8 mouse cellular contexts compared by ENCODE assay signal in genomic region chr1:154786243-154786669, GRCm38 (mm10).
DNase-seq lines count a peak whose midpoint lies in the region; ATAC-seq and TF ChIP-seq lines count a peak whose summit lies in the region.

No protein-coding gene starts in this region.

- no peak overlapping the region for H3K9ac ChIP-seq in hindbrain, embryonic 11.5 days (ENCODE audit: low read depth, low read length)
- H3K9ac ChIP-seq in lung, postnatal 0 days (replicated peaks; ENCODE audit: low read depth) = no peak overlapping the region

- H3K9me3 ChIP-seq in hindbrain, embryonic 11.5 days (ENCODE audit: control insufficient read depth, low read length) = no peaks in the 10 kb centered on the region
- H3K9me3 ChIP-seq in lung, postnatal 0 days (ENCODE audit: low read length) = no peaks in the 10 kb centered on the region

- WGBS in hindbrain, embryonic 11.5 days = 12% methylated on average over 4 of the region's 4 CpGs
- WGBS in lung, postnatal 0 days = 4% methylated on average over 4 of the region's 4 CpGs

- no peaks in the 10 kb centered on the region for H3K36me3 ChIP-seq in hindbrain, embryonic 11.5 days (ENCODE audit: control insufficient read depth, insufficient read depth, low read length)
- H3K36me3 ChIP-seq in lung, postnatal 0 days (ENCODE audit: insufficient read depth, low read length) = no peaks in the 10 kb centered on the region

- 0 out of 2 replicates have a peak, but pooled peaks cover 2% of the 10 kb centered on the region for H3K4me1 ChIP-seq in hindbrain, embryonic 11.5 days (replicated peaks; ENCODE audit: control insufficient read depth, insufficient read depth, low read length)
- no peaks in the 10 kb centered on the region for H3K4me1 ChIP-seq in lung, postnatal 0 days (ENCODE audit: insufficient read depth, low read depth, low read length)

- peak; percentile 63 for ATAC-seq in hindbrain, embryonic 11.5 days (ENCODE audit: low FRiP score)
- peak; percentile 71 for ATAC-seq in lung, postnatal 0 days

- no peak overlapping the region for H3K27ac ChIP-seq in hindbrain, embryonic 11.5 days (ENCODE audit: low read depth, low read length)
- H3K27ac ChIP-seq in lung, postnatal 0 days (ENCODE audit: low read length) = no peak overlapping the region

- TF ChIP-seq CTCF in lung, postnatal 0 days (IDR thresholded peaks at IDR 0.05) = peak; percentile 99

- H3K4me3 ChIP-seq in hindbrain, embryonic 11.5 days (ENCODE audit: low read depth, low read length) = no peak overlapping the region
- no peak overlapping the region for H3K4me3 ChIP-seq in lung, postnatal 0 days (ENCODE audit: low read depth, low read length)

- no peaks in the 10 kb centered on the region for H3K27me3 ChIP-seq in hindbrain, embryonic 11.5 days (ENCODE audit: control insufficient read depth, insufficient read depth, low read length)
- H3K27me3 ChIP-seq in lung, postnatal 0 days (replicated peaks; ENCODE audit: insufficient read depth, low read length) = peaks cover 3% of the 10 kb centered on the region; the same call in 1 of the 2 replicates

- DNase-seq in Muller cell, postnatal 12 days (ENCODE audit: inconsistent ontology term) = peak; percentile 80
- peak; percentile 83 for DNase-seq in cerebellum, adult 9-11 months
- DNase-seq in frontal cortex, postnatal 10 days (ENCODE audit: low spot score in 2 of 2) = peak; percentile 56 to 73
- peak; percentile 90 for DNase-seq in hindbrain, embryonic 11.5 days (ENCODE audit: low spot score)
- peak; percentile 77 for DNase-seq in layer of hippocampus, adult 9-11 months
- DNase-seq in lung, postnatal 0 days (ENCODE audit: low spot score) = peak; percentile 92
- DNase-seq in ovary, postnatal 14 days (ENCODE audit: low spot score) = peak; percentile 75
- peak; percentile 68 to 90 for DNase-seq in thymus, postnatal 10 days (ENCODE audit: low spot score in 2 of 2)

- no peak for TF ChIP-seq EP300 in lung, postnatal 0 days (IDR thresholded peaks at IDR 0.05)

- no peak overlapping the region for H3K4me2 ChIP-seq in hindbrain, embryonic 11.5 days (replicated peaks; ENCODE audit: low read depth, low read length)
- H3K4me2 ChIP-seq in lung, postnatal 0 days (replicated peaks; ENCODE audit: low read depth, low read length) = peak overlapping the region; percentile 35
